Mouse (Mus musculus) layer of hippocampus, postnatal 25 days (tissue): ENCODE data around the gene Slc22a7. TPM values are rescaled to one million over a fixed set of nuclear protein-coding genes. Genes with fewer than 3 reads are reported as not detected.

Source experiments
- DNase-seq, 2 experiments: peaks; one replicate each; pipeline ENCODE4 v3.0.0; 2022; ENCODE audit warnings: mixed read lengths in 2 of 2, low spot score in 1 of 2; ENCODE audit errors: extremely low spot score in 1 of 2
- total RNA-seq, 2 experiments: library from RNA; stranded (reverse); gene quantifications; 2 replicates each; pipeline ENCODE4 v1.2.3; 2021

Gene Slc22a7
- total RNA-seq, 2 experiments from 2014 or later = 0.32 TPM; not detected in 1

DNA sequence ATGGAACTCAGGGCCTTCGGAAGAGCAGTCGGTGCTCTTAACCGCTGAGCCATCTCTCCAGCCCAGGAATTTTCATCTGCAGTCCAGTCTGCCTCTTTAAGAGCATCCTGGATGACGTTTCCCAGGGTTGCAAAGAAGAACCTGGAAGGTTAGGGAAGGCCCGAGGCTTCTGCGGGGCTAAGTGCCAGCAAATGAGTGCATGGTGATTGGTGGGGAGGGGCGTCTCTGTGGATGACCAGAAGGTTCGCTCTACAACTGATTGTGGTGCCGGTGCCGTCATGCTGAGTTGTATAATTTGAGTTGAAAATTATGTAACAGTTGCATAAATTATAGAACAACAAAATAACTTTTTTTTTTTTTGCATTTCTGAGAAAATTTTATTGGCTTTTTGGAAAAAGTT lies 919 bp upstream of the Slc22a7 start:
- no peak for DNase-seq

GRCm38 (mm10) chr17:46436672-46437366 lies 1.4 kb downstream of the Slc22a7 start:
- no peak for DNase-seq

GRCm38 (mm10) chr17:46433627-46434026 lies 4.6 kb downstream of the Slc22a7 start:
- DNase-seq = no peak

GRCm38 (mm10) chr17:46428761-46429414 lies 9.4 kb downstream of the Slc22a7 start, which contains the start of gene Crip3:
Crip3 (plus strand) TSS chr17:46428926.
- no peak for DNase-seq

DNA sequence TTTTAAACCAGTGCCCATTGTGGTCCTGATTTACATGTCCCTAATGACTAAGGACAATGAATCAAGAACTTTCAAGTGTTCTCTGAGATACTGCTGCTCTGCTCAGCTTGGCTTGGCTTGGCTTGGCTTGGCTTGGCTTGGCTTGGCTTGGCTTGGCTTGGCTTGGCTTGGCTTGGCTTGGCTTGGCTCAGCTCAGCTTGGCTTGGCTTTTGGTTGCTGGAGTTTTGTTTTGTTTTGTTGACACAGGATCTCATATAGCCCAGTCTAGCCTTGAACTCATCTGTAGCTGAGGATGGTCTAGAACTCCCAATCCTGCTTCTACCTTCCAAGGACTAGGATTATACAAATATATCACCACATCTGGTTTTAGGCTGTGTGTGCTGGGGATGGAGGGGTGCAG lies 11.8 kb downstream of the Slc22a7 start:
- DNase-seq = no peak

GRCm38 (mm10) chr17:46419717-46420116 lies 18.5 kb downstream of the Slc22a7 start:
- no peak for DNase-seq

GRCm38 (mm10) chr17:46418628-46419027 lies 19.6 kb downstream of the Slc22a7 start:
- no peak for DNase-seq

DNA sequence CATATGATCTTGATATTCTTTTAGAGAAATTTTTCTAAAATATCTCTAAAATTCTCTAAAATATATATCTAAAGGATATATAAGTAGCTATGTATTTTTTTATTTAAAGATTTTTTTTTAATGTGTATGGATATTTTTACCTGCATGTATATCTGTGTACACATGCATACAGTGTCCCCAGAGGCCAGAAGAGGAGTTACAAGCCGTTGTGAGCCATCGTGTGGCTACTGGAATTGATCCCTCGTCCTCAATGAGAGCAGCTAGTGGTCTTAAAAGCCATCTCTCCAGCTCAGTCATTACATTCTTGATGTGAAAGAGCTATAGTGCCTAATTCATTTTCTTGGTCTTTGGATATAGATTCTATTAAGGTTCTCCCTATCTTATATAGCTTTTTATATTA lies 29.8 kb downstream of the Slc22a7 start:
- no peak for DNase-seq

DNA sequence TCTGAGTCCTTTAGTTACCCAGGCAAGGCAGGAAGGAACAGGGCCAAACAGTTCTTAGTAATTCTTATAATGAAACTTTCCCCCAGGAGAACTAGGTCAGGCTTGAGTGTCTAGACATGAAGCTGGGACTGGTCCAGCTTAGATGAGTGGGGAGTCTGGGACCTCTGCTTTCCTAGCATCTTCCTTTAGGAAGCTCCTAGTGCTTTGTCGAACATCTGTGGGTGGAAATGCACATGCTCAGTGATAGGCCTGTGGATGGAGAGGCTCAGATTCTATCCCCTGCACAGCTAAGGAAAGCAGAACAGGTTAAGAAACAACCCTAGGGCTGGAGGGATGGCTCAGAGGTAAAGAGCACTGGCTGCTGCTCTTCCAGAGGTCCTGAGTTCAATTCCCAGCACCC lies 43.6 kb downstream of the Slc22a7 start:
- DNase-seq = no peak

DNA sequence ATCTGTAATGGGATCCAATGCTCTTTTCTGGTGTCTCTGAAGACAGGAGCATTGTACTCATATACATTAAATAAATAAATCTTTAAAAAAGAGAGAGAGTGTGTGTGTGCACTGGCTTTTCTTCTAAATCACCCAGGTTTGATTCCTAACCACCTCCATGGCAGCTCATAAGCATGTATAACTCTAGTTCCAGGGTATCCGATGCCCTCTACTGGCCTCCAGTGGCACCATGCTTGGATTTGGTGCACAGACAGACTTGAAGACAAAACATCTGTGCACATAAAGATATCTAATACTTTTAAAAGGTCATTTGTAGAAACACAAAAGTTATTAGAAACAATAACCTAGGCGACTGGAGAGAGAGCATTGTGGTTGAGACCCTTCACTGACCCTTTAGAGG lies 45.2 kb downstream of the Slc22a7 start:
- DNase-seq = peak in 1 of 2 experiments; percentile 17

- DNase-seq = no peak
These were observed 50.1 kb downstream of the Slc22a7 start for GRCm38 (mm10) chr17:46388200-46388599.

- peak; percentile 17 to 20 for DNase-seq
These were observed 54.0 kb downstream of the Slc22a7 start for GRCm38 (mm10) chr17:46384061-46384801.

DNA sequence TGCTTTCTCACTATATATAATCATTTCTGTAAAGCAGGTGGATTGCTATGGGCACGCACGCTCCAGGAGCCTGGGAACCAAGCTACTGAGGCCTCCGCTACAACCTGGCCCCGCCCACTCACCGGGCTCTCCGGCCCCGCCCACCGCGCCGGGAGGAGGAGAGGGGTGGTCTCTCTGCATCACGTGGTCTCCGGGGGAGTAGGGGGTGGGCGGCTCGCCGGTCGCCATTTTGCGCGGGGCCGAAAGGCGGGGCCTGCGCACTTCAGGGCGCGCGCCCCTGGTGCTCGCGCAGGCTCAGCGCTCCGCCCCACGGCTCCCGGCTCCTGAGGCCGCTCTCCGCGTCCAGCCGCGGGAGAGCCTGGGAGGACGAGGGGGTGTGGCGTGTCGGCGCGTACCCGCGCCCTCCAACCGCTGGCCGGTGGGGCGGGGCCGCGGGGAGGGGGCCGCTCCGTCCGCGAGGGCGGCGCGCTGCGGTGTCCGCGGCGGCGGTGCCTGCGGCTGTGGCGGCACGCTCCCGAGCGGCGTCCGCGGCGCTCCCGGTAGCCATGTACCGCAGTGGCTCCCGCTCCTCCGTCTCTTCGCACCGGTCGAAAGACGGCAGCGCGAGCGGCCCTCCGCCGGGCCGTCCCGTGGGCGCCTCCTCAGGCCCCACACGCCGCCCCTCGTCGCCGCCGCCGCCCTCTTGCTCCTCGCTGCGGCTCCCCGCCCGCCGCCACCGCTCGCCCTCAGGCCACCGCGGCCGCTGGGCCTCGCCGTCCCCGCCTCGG lies 54.8 kb downstream of the Slc22a7 start, which contains the start of gene Zfp318:
Zfp318 (plus strand) TSS at position 438 of the 767 bp plus-strand sequence.
- peak; percentile 93 to 94 for DNase-seq

Other genes with a start within 250 kb of the Slc22a7 start
- gene Polh, start 235.8 kb downstream of the Slc22a7 start, total RNA-seq = 1 to 10 TPM; 5.9 to 6.0 TPM
- 10 to 100 TPM; 44.9 to 45.7 TPM for gene Xpo5, start 235.7 kb downstream of the Slc22a7 start, total RNA-seq
- 10 to 100 TPM; 36.3 to 40.4 TPM for gene Polr1c, start 190.4 kb downstream of the Slc22a7 start, total RNA-seq
- gene Yipf3, start 190.4 kb downstream of the Slc22a7 start, total RNA-seq = 10 to 100 TPM; 83.8 to 97.4 TPM
- 10 to 100 TPM; 69.7 to 72.5 TPM for gene Lrrc73, start 184.9 kb downstream of the Slc22a7 start, total RNA-seq
- gene Tjap1, start 155.4 kb downstream of the Slc22a7 start, total RNA-seq = 10 to 100 TPM; 47.6 to 49.6 TPM
- gene Dlk2, start 141.0 kb downstream of the Slc22a7 start, total RNA-seq = 10 to 100 TPM; 45.3 to 47.0 TPM
- 10 to 100 TPM in 1 of 2 experiments, 1 to 10 TPM in 1; 8.8 to 11.7 TPM for gene Abcc10, start 110.1 kb downstream of the Slc22a7 start, total RNA-seq
- gene Zfp318, start 54.7 kb downstream of the Slc22a7 start, total RNA-seq = 10 to 100 TPM; 51.3 to 69.7 TPM
- gene Crip3, start 9.5 kb downstream of the Slc22a7 start, total RNA-seq = 1 to 10 TPM; 2.5 to 2.9 TPM
- gene Ttbk1, start 49.2 kb upstream of the Slc22a7 start, total RNA-seq = 100 to 1,000 TPM; 112 to 124 TPM
- gene Dnph1, start 58.3 kb upstream of the Slc22a7 start, total RNA-seq = 1 to 10 TPM; 5.1 to 6.7 TPM
- gene Cul9, start 107.9 kb upstream of the Slc22a7 start, total RNA-seq = 10 to 100 TPM; 51.1 to 57.4 TPM
- 10 to 100 TPM; 75.9 to 80.6 TPM for gene Srf, start 117.7 kb upstream of the Slc22a7 start, total RNA-seq
- gene Ptk7, start 191.0 kb upstream of the Slc22a7 start, total RNA-seq = 1 to 10 TPM; 8.9 to 9.4 TPM
- 10 to 100 TPM; 16.8 to 17.0 TPM for gene Klc4, start 207.6 kb upstream of the Slc22a7 start, total RNA-seq
- 10 to 100 TPM; 51.5 to 57.4 TPM for gene Mrpl2, start 207.8 kb upstream of the Slc22a7 start, total RNA-seq
- 10 to 100 TPM; 19.7 to 20.9 TPM for gene Cul7, start 211.9 kb upstream of the Slc22a7 start, total RNA-seq
- gene Rrp36, start 235.9 kb upstream of the Slc22a7 start, total RNA-seq = 10 to 100 TPM; 16.3 to 18.1 TPM
- 100 to 1,000 TPM in 1 of 2 experiments, 10 to 100 TPM in 1; 94.9 to 109 TPM for gene Mea1, start 240.3 kb upstream of the Slc22a7 start, total RNA-seq
- 100 to 1,000 TPM; 180 to 197 TPM for gene Klhdc3, start 242.5 kb upstream of the Slc22a7 start, total RNA-seq